Mouse (Mus musculus) c-Kit-negative CD71-positive TER-119-positive erythroid progenitor cells, embryonic 14.5 days (primary cell): ENCODE data around the gene Kdm1a.

Source experiments
- DNase-seq: peaks from one replicate; pipeline ENCODE4 v3.0.0-alpha.2; 2013; ENCODE audit warnings: low read depth, low spot score

Gene Kdm1a

DNA sequence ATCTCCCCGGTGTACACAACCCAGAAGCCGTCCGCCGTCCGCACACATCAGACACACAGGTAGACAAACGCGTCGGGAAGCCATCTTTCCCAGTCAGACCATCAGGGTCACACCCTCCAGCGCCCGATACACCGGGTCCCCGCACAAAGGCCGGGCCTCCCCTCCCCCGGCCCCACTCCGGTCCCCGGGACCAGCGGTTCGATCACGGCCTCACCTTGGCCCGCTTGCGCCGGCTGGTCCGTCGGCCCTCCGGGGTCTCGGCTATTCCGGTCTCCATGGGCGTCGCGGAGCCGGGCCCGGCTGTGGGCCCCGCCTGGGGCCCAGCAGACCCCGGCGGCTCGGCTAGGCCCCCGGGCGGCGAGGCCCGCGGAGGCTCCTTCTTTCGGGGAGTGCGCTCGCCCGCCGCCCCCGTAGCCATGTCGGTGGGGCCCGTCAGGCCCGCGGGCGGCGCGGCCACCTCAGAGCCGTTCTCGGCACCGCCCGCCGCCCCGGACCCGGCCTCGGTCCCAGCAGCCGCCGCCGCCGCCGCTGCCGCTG is 437 bp downstream of the Kdm1a start:
- peak; percentile 47 for DNase-seq

DNA sequence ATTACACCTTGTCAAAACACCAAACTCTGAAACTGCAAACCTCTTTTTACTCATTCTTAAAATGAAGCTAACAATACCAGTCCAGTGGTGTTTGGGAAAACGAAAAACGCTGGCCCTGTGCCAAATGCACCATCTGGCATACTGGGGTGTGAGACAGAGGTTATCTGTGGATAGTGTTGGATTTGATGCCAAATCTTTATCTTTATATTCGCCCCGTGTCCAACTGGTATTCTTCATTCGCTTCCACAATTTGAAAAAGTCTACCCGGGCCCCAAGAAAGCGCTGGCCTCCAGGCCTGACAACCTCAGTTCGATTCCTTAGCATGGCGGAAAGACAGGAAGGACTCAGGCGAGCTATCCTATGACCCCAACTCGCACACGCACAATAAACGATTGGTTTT is 1.0 kb downstream of the Kdm1a start:
- peak; percentile 24 for DNase-seq

DNA sequence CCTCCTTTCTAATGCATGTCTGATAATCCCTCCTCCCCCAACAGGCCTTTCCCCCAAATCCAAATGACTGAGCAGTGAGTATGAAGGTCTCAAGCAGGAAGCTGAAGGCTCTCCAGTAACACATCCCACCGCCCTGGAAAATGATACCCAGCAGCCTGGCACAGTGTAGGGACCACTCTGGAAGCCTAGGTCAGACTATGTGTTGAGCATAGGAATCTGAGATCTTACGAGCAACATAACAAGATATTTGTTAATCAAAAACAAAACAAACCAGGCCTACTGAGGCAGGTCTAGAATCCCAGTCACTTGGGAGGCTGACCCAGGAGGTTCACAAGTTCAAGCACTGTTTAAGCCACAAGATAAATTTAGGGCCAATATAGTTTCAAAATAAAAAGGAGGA is 2.0 kb downstream of the Kdm1a start:
- no peak for DNase-seq

DNA sequence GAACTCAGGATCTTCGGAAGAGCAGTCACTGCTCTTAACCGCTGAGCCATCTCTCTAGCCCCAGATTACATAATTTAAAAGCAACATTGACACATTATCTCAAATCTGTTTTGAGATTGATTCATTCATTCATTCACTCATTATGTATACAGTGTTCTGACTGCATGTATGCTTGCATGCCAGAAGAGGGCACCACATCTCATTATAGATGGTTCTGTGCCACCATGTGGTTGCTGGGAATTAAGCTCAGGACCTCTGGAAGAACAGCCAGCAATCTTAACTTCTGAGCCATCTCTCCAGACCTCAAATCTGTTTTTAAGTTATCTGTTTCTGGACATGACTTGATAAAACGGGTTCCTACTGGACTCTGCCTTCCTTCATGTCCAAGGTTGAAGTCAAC is 2.7 kb downstream of the Kdm1a start:
- no peak for DNase-seq

DNA sequence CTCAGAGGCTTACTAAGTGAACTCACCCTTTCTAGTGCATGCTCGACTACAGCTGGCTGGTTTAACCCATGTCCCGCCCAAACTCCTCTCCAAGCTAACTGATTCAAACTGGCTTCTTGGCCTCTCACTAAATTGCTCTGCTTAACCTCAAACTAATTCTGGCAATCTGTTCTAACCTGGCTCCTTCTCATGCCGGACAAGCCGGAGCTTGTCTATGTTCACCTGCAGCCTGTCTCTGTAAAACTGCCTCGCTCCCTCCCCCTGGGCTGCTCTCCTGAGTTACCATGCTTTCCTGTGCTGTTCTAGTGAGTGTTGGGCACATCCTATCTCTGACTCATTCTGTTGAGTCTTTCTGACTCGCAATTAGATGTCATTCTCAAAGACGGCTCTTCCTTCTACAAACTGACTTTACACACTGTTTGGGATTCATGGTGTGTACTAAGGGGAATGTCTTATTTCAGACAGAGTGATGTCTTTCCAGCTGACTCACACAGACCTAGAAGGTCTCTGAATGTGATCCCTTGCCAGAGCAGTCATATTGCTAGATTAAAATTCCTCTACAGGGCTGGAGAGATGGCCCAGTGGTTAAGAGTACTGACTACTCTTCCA is 4.2 kb downstream of the Kdm1a start:
- DNase-seq, result no peak

DNA sequence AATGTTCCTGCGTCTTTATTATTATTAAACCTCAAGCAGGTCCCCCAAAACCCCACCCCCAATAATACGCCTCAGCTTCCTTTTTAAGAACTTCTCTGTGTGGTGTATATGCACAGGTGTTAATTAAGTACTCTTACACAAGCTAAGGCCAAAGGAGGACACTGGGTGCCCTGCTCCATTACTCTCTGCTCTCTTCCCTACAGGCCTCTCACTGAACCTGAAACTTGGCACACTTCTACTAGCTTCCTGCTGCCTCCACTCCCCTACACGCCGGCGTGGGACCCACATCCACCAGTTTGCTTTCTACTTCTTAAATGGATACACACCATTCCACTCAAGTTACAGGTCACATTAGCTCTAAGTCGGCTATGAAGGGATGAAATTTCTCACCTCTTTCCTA is 7.3 kb downstream of the Kdm1a start:
- DNase-seq, result no peak

DNA sequence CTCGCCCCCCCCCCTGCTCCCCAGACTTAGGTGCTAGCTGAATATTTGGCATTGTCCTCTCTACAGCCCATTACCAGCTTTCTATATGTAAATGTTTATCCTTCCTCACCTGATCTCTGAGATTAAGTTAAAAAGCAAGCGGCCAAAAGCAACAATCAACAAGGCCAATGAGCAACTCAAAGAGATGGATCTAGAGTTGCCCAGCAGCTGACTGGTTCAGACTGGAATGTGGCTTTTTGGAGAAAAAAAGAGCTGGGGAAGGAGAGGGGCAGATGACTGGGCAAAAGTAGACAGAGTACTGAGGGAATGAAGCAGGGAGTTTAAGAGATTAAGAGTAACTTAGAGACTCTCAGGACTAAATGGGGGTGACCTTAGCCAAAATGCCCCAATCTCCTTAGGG is 8.5 kb downstream of the Kdm1a start:
- no peak for DNase-seq

DNA sequence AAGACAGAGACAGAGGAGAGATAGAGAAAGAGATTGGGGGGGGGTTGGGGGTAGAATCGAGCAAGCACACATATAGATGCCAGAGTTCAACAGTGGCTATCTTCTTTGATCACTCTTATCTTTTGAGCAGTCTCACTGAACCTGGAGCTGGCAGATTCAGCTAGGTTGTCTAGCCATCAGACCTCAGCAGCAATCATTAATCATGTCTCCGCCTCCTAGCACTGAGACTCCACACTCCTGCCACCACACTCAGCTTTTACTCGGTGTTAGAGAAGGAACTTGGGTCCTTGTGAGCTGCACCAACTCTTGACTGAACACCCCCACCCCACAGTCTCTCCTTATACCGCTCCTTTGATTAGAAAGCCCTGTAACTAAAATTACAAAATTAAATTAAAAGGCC is 10.4 kb downstream of the Kdm1a start:
- no peak for DNase-seq

DNA sequence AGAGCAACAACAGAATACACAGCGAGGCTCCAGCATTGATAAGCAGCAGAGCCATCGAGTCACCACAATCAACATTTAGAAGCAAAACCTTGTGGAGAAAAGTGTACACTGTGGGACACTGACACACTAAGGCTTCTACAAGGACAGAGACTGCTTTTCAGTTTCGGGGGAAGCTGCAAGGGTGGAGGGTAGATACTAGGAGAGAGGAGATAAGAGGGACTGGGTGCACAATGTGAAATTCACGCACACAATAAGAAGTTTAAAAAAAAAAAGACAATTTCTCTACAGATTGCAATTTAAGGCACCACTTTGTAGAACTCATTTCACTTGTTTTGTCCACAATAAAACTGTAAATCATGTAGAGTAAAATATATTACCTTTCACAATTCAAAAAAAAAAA is 14.5 kb downstream of the Kdm1a start:
- DNase-seq, result no peak

DNA sequence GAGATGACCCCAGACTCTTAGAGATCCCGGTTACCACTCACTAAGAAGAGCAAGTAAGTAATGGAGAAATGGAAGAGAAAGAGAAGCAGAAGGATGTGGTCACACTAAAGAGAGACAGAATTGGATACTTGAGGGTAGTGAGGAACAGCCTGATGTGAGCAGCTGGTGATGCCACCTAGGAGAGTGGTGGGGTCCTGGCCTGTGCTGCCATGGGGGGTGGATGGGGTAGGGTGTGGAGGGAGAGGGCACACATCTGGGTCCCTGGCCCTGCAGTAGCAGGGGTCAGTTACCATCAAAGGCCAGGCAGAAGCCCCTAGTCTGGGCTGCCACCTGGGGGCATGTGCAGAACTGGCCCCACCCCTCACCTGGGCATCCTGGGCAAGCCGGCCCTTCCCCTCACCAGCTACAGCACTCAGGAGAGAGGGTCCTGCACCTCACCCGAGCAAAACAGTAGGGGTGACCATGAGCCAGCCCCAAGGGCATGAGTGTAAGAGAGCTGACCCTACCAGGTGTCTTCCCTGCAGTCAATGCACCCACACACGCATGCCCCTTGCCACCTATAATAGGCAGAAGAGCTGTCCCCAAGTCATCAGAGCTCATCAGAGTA is 15.2 kb downstream of the Kdm1a start:
- DNase-seq, result no peak

DNA sequence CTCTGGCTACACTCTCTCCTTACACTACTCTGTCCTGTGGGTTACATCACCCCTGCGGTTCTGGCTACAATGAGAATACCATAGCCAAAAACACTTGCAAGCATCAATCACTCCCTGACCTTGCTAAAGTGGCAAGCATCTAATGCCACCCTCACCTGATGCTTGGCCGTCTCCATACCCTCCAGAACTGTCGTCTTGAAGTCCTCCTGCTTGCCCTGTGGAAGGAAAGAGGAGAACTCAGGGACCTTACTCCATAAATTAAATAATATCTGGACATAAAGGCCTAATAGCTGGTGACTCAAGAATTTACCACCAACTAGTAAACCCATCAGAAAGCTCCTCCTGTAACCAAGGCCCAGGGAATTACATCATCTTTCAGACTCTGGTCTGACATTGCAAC is 20.6 kb downstream of the Kdm1a start:
- DNase-seq, result no peak

DNA sequence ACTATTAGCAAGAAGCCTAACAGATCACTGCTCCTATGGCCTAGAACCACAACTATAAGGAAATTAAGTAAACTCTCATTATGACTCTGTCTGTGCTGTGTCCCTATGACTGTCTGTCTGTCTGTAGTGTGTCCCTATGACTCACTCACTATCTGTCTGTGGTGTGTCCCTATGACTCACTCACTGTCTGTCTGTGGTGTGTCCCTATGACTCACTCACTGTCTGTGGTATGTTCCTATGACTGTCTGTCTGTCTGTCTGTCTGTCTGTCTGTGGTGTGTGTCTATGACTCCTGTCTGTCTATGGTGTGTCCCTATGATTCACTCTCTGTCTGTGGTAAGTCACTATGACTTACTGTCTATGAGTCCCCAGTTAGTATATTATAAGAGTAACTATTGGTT is 32.5 kb downstream of the Kdm1a start:
- DNase-seq, result no peak

DNA sequence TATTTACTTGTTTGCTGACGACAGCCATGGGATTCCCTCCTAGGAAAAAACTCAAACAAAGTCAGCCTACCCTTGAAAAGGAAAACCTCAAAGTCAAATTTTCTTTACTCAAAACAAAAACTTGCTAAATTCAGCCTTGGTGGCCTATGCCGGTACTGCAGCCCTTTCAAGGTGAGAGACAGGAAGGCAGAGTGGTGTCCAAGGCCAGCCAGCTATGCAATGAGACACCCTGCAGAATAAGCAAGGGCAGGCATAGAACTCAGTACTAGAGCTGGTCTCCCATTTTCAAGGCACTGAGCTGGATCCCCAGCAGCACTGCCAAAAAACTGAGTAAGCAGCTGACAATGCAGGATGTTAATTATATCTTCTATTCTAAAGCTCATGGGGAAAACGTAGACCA is 33.9 kb downstream of the Kdm1a start:
- no peak for DNase-seq

DNA sequence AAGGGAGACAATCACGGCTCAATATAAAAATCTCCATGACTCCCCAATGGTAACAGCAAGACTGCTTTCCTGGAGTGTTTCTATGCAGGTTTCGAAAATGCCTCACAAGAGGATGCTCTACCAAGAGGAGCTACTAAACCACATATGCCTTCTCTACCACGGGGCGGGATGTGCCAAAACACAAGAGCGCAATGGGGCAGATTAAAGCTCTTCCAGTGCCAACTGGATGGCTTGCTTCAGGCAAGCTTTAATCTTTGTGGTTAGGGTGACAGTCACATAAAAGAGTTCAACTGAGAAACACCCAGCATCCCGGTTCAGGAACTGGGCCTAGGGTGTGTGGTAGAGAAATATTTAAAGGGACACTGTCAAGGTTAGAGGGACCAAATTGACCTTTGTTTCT is 39.8 kb downstream of the Kdm1a start:
- DNase-seq, result no peak

DNA sequence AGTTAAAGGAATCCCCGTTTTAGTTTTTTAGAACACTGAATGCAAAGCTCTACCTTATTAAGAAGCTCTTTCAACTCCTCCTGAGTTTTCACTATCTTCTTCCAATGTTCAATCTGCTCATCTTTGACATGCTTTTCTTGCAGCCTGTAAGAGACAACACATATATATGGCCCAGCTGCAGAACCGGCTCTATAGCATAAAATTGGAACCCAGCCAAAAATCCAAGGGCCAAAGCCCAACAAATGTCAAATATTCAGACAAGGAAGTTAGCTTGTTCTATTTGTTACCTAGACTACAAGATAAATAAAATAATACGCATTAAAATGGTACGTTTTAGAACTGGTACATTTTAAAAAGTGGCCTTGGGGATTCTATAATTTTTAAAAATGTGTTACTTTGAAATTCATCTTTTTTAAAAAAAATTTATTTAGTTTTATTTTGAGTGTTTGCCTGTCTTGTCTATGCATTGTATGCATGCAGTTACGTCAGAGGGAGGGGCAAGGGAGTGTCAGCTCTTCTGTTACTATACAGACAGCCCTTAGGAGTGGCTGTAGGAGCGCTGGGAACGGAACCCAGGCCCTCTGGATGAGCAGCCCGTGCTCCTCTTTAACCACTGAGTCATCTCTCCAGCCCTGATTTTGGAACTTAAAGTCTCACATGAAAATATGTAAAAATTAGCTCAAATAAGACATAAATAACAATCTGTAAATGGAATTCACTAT is 42.1 kb downstream of the Kdm1a start:
- no peak for DNase-seq

DNA sequence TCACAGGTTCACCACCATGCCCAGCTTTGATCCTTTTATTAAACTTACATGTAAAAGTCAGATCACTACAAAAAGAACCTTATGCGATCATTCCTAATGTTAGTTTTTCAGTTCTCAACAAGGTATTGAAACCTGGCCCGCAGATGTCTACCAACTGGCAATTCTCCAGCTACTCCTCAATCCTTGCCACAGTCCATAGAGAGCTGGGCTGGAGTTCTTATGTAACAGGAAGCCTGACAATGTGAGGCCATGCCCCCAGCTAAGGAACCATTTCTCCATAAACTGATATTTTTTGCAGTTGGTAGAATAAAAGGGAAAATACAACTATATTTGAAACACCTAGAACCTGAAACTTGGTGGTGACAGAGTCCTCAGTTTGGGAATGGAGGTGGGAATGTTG is 42.8 kb downstream of the Kdm1a start:
- no peak for DNase-seq

DNA sequence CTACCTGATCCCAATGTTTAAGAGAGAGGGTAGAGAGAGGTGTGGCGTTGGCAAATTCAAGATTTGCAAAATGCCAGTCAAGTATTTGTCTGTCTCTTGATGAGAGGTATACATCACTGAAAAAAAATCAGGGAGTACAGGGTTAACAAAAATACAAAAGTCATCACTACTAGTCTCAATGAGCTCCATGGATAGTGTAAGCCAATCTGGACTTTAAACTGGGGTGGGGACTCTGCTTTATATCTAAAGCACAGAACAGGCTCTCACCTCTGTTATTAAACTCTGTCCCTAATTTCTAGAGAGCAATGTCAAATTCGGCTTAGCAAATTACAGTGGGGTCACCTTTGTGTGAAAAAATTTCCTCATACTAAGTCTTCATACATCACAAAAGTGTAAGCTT is 44.9 kb downstream of the Kdm1a start:
- DNase-seq, result no peak

DNA sequence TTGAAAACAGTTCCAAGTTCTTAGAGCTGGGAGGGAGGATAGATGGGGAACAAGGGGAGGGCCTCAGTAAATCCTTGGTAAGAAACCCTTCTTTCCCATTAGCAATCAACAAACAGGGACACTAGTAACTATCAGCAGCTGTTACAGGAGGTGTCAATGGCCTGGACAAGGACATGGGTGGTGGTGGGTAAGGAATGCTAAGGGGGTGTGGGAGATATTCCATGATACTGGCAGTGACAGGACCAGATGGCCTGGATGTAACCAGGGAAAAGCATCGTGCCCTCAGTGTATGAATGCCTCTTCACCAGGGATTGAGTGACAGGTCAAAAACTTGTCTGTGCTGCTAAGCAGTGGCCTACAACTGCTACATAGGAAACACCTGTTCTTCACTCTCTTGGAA is 49.4 kb downstream of the Kdm1a start:
- no peak for DNase-seq

DNA sequence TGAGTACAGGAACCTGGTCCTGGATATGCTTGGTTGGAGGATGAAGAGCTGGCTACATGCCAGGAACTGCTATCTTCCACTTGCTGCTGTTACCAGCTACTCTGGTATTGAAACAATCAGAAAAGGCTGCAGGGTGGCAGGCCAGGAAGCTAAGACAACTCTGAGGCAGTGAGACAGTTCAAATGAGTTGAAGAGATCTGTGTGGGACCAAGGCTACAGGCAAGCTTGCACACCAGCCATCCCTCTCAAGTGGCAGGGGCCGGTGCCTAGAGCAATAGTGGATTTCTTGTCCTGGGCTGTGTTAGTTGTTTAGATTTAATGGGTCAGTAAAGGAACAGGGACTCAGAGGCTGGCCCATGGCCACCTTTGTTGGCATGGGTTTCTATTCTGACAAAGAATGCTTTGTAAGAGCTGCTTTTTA is 54.1 kb downstream of the Kdm1a start:
- DNase-seq, result no peak

DNA sequence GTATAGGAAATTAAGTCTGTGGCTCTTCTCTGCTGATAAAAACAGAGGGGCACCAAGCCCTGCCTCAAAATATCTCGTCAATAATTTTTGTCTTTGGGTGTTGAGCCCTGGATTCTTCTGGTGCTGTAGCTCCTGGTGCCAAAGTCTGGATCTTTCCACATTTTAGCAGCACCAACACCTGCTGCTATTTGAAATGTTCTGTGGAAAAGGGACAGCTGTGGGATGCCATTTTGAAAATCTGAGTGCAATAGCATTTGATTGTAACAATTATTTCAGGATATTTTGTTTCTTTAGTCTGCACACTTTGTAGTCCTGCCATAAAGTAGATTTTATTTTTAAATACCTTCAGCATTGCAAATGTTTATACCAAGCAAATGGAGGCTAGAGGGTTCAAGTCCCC is 54.8 kb downstream of the Kdm1a start:
- no peak for DNase-seq

DNA sequence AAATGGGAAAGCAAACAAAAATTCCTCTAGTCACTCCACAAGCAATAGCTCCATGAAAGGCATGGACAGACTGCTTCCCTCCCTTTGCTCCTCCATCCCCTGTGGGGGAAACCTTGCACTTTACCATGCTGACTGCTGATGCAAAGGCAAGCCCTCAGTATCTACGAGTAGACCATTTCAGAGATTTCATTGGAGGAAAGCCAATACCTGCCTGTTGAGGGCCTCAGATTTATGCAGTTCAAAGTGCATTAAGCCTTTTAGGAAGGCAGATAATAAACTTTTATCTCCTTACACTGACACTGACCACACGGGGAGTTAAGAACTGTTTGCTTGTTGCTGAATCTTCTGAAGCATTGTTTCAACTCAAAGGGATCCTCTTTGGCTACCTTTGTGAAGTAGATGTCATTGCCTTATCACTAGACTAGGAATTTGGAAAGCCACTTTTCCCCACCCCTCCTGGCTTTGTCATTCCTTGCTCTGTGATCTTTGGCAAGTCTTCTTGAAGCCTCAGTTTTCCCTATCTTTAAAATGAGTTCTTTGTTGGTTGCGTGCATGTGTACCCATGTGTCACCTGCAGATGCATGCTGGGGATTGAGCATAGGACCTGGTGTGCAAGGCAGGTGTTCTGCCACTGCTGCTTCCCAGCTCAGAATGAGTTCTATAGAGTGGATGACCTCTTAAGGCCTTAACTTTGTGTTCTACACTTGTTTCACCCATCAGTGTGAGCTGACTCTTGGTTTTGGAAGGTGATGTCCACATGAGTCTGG is 56.1 kb downstream of the Kdm1a start:
- DNase-seq, result no peak

DNA sequence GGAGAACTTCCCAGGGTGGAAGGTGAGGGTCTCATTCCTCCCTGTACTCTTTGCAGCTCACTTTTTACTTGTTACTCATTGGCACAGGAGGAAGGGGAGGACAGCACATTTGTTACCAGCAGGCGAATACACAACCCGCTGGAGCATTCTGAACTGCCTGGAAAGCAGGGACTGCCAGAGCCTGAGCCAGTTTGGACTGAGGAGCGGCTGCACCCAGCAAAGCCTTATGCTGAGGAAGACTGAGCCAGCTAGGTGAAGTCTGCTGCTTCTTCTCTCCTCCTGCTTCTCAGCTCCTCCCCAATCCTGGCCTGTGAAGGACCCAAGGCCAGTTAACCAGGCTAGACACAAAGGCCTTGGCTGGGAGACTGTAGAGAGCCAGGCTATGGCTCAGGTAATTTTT is 57.4 kb downstream of the Kdm1a start:
- DNase-seq, result no peak
